Mouse (Mus musculus): ENCODE results near the gene Akap10. TPM values are rescaled to one million over a fixed set of nuclear protein-coding genes. Genes with fewer than 3 reads are reported as not detected.

The Akap10 gene
- total RNA-seq, 2 experiments from 2014 or later: 8.0 to 9.5 TPM

GRCm38 (mm10) chr11:61942903-61943302 lies 12.9 kb upstream of the Akap10 start:
- intact Hi-C loops (cut with DNase I; ENCODE audit: low total_unique reads): no loop called here
- DNase-seq: no peak

GRCm38 (mm10) chr11:61937761-61938160 lies 7.7 kb upstream of the Akap10 start:
- no peak for DNase-seq
- intact Hi-C loops (cut with DNase I; ENCODE audit: low total_unique reads): no loop called here

GRCm38 (mm10) chr11:61930640-61931586 lies 861 bp upstream of the Akap10 start:
- intact Hi-C loops (cut with DNase I; ENCODE audit: low total_unique reads): no loop called here
- DNase-seq: no peak

GRCm38 (mm10) chr11:61929323-61930097 lies 542 bp downstream of the Akap10 start:
- no peak for DNase-seq
- intact Hi-C loops (cut with DNase I; ENCODE audit: low total_unique reads): no loop called here

- intact Hi-C loops (cut with DNase I; ENCODE audit: low total_unique reads): no loop called here
Observed at GRCm38 (mm10) chr11:61923309-61923708, 6.7 kb downstream of the Akap10 start.

GRCm38 (mm10) chr11:61919702-61920101 lies 10.3 kb downstream of the Akap10 start:
- no peak for DNase-seq
- intact Hi-C loops (cut with DNase I; ENCODE audit: low total_unique reads): no loop called here

More at GRCm38 (mm10) chr11:61923309-61923708, 6.7 kb downstream of the Akap10 start:
- DNase-seq: no peak

GRCm38 (mm10) chr11:61908315-61908714 lies 21.7 kb downstream of the Akap10 start:
- intact Hi-C loops (cut with DNase I; ENCODE audit: low total_unique reads): no loop called here
- DNase-seq: no peak

GRCm38 (mm10) chr11:61882183-61882582 lies 47.9 kb downstream of the Akap10 start:
- intact Hi-C loops (cut with DNase I; ENCODE audit: low total_unique reads): no loop called here
- DNase-seq: no peak

- intact Hi-C loops (cut with DNase I; ENCODE audit: low total_unique reads): no loop called here
Observed at GRCm38 (mm10) chr11:61879921-61880320, 50.1 kb downstream of the Akap10 start.

GRCm38 (mm10) chr11:61871881-61872280 lies 58.2 kb downstream of the Akap10 start:
- intact Hi-C loops (cut with DNase I; ENCODE audit: low total_unique reads): no loop called here
- no peak for DNase-seq

More at GRCm38 (mm10) chr11:61879921-61880320, 50.1 kb downstream of the Akap10 start:
- no peak for DNase-seq

- intact Hi-C loops (cut with DNase I; ENCODE audit: low total_unique reads): no loop called here
Observed at GRCm38 (mm10) chr11:61866856-61867255, 63.2 kb downstream of the Akap10 start.

GRCm38 (mm10) chr11:61861781-61862547 lies 68.1 kb downstream of the Akap10 start:
- intact Hi-C loops (cut with DNase I; ENCODE audit: low total_unique reads): no loop called here
- no peak for DNase-seq

More at GRCm38 (mm10) chr11:61866856-61867255, 63.2 kb downstream of the Akap10 start:
- DNase-seq: no peak

- intact Hi-C loops (cut with DNase I; ENCODE audit: low total_unique reads): no loop called here
- no peak for DNase-seq
Observed at GRCm38 (mm10) chr11:61859316-61859715, 70.7 kb downstream of the Akap10 start.

- intact Hi-C loops (cut with DNase I; ENCODE audit: low total_unique reads): no loop called here
- no peak for DNase-seq
Observed at GRCm38 (mm10) chr11:61855539-61855938, 74.5 kb downstream of the Akap10 start.

- peak; percentile 89 for DNase-seq
- intact Hi-C loops (cut with DNase I; ENCODE audit: low total_unique reads): no loop called here
Observed at GRCm38 (mm10) chr11:61854988-61855411, 75.1 kb downstream of the Akap10 start, which contains the start of gene Ulk2. Ulk2 (minus strand) TSS chr11:61855073.

GRCm38 (mm10) chr11:61854211-61854987 lies 75.7 kb downstream of the Akap10 start:
- DNase-seq: peak; percentile 83
- intact Hi-C loops (cut with DNase I; ENCODE audit: low total_unique reads): no loop called here

- no peak for DNase-seq
- intact Hi-C loops (cut with DNase I; ENCODE audit: low total_unique reads): no loop called here
Observed at GRCm38 (mm10) chr11:61853659-61854058, 76.4 kb downstream of the Akap10 start.

GRCm38 (mm10) chr11:61852916-61853315 lies 77.1 kb downstream of the Akap10 start:
- intact Hi-C loops (cut with DNase I; ENCODE audit: low total_unique reads): no loop called here
- no peak for DNase-seq

- no peak for DNase-seq
- intact Hi-C loops (cut with DNase I; ENCODE audit: low total_unique reads): no loop called here
Observed at GRCm38 (mm10) chr11:61851195-61851594, 78.9 kb downstream of the Akap10 start.
